Comparison of ENCODE assay signal across 8 mouse cellular contexts in the genomic region with DNA sequence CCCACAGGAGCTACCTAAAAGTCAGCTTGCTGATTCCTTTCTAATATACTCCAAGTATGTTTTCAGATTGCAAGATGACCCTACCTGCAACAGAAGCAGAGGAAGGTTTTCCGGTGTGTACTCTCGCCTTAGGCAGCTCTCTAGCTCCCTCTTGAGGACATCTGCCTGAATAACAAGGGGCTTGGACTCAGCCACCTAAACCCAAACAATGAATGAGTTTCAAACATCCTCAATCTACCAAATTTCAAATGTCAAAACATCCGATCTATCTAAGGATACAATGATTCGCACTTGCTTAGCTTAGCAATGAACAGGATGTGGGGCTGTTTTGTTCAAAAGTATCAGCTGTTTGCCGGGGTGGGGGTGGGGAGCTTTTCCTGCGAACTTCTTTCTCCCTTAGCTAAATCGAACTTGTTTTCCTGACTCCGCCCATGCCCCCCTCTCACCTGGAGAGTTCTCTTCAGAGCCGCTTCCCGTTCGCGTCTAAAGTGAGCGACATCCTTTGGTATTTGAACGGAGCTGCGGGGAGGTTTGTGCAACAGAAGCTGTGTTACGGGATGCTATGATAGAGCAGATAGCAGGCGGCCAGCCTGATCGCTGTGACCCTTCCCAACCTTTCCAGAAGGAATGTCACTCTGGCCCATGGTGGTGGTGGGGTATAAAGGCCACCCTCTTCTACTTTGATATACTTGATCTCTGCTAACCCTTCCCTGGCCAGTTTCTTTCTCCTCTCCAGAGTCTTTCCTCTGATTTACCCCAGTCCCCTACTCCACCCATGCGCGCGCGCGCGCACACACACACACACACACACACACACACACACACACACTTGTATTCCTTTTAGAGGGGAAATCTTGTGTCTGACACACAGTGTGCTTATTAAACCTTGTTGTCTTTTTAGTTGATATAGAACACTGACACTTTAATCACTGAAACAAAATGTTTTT. TPM values are rescaled to one million over a fixed set of nuclear protein-coding genes. Genes with fewer than 3 reads are reported as not detected.
A peak's percentile ranks its signal among the peaks of the same experiment; 100 is the strongest.
DNase-seq lines count a peak whose midpoint lies in the region; ATAC-seq and TF ChIP-seq lines count a peak whose summit lies in the region.

No protein-coding gene starts in this region.

- no peak for TF ChIP-seq POLR2A in limb, embryonic 14.5 days (IDR thresholded peaks at IDR 0.05; ENCODE audit: borderline replicate concordance, extremely low read depth, insufficient read depth, insufficient read length)

- H3K27me3 ChIP-seq in intestine, postnatal 0 days (replicated peaks; ENCODE audit: control insufficient read depth, insufficient read depth, low read length), result no peaks in the 10 kb centered on the region
- H3K27me3 ChIP-seq in limb, embryonic 14.5 days (ENCODE audit: control insufficient read depth, insufficient read depth, low read length), result no peaks in the 10 kb centered on the region
- no peaks in the 10 kb centered on the region; the same call in 1 of the 2 replicates for H3K27me3 ChIP-seq in midbrain, embryonic 15.5 days (replicated peaks)

- H3K9me3 ChIP-seq in intestine, postnatal 0 days (ENCODE audit: control insufficient read depth), result no peaks in the 10 kb centered on the region
- 0 out of 2 replicates have a peak, but pooled peaks cover 3% of the 10 kb centered on the region for H3K9me3 ChIP-seq in limb, embryonic 14.5 days (ENCODE audit: control insufficient read depth, low read length)
- no peaks in the 10 kb centered on the region for H3K9me3 ChIP-seq in midbrain, embryonic 15.5 days

- TF ChIP-seq CTCF in intestine, postnatal 0 days (IDR thresholded peaks at IDR 0.05; ENCODE audit: low read depth), result peak; percentile 96

- 21% methylated on average over 24 of the region's 24 CpGs for WGBS in intestine, postnatal 0 days
- WGBS in limb, embryonic 14.5 days, result 20% methylated on average over 24 of the region's 24 CpGs
- WGBS in midbrain, embryonic 15.5 days, result 23% methylated on average over 24 of the region's 24 CpGs

- no peak for ATAC-seq in intestine, postnatal 0 days
- peak; percentile 44; the same call in 1 of the 2 replicates for ATAC-seq in limb, embryonic 14.5 days (ENCODE audit: low FRiP score, low read depth)
- ATAC-seq in midbrain, embryonic 15.5 days (replicated peaks), result peak; percentile 52

- H3K36me3 ChIP-seq in intestine, postnatal 0 days (ENCODE audit: control insufficient read depth, insufficient read depth), result no peaks in the 10 kb centered on the region
- no peaks in the 10 kb centered on the region for H3K36me3 ChIP-seq in limb, embryonic 14.5 days (ENCODE audit: control insufficient read depth, insufficient read depth, low read length)
- no peaks in the 10 kb centered on the region for H3K36me3 ChIP-seq in midbrain, embryonic 15.5 days (replicated peaks)

- H3K4me2 ChIP-seq in intestine, postnatal 0 days (replicated peaks; ENCODE audit: low read depth), result peak overlapping the region; percentile 78
- H3K4me2 ChIP-seq in limb, embryonic 14.5 days (replicated peaks; ENCODE audit: low read depth, low read length, severe bottlenecking), result peak overlapping the region; percentile 71
- H3K4me2 ChIP-seq in midbrain, embryonic 15.5 days, result peak overlapping the region; percentile 85

- H3K4me1 ChIP-seq in intestine, postnatal 0 days (replicated peaks; ENCODE audit: control insufficient read depth, insufficient read depth, low read length), result no peaks in the 10 kb centered on the region
- H3K4me1 ChIP-seq in limb, embryonic 14.5 days (ENCODE audit: control insufficient read depth, insufficient read depth, low read length), result no peaks in the 10 kb centered on the region
- H3K4me1 ChIP-seq in midbrain, embryonic 15.5 days, result peaks cover 4% of the 10 kb centered on the region; the same call in 1 of the 2 replicates

- H3K27ac ChIP-seq in intestine, postnatal 0 days (ENCODE audit: low read depth, low read length), result no peak overlapping the region
- no peak overlapping the region for H3K27ac ChIP-seq in limb, embryonic 14.5 days (replicated peaks; ENCODE audit: low read depth, low read length)
- no peak overlapping the region for H3K27ac ChIP-seq in midbrain, embryonic 15.5 days

- 0 out of 2 replicates have a peak overlapping the region, but pooled peaks have one; percentile 23 for H3K9ac ChIP-seq in intestine, postnatal 0 days (ENCODE audit: low read depth, low read length)
- H3K9ac ChIP-seq in limb, embryonic 14.5 days (ENCODE audit: low read depth, low read length, severe bottlenecking), result peak overlapping the region; percentile 58
- H3K9ac ChIP-seq in midbrain, embryonic 15.5 days, result peak overlapping the region; percentile 43

- DNase-seq in layer of hippocampus, adult 11-12 months (ENCODE audit: low spot score), result peak; percentile 64
- no peak for DNase-seq in layer of hippocampus, adult 9-10 months (ENCODE audit: low spot score)
- DNase-seq in cerebellum, postnatal 25 days, result peak; percentile 74 to 83
- DNase-seq in gastrocnemius, postnatal 25 days, result peak; percentile 17
- DNase-seq in limb, embryonic 14.5 days (ENCODE audit: low spot score), result peak; percentile 80
- DNase-seq in spleen, postnatal 14 days (ENCODE audit: low spot score in 2 of 2), result peak; percentile 16 to 57

- H3K4me3 ChIP-seq in intestine, postnatal 0 days (ENCODE audit: low read depth, low read length), result peak overlapping the region; percentile 42
- peak overlapping the region; percentile 42 for H3K4me3 ChIP-seq in limb, embryonic 14.5 days (replicated peaks; ENCODE audit: low read length)
- H3K4me3 ChIP-seq in midbrain, embryonic 15.5 days, result peak overlapping the region; percentile 45

RNA-seq across cellular contexts. Expression of a gene that starts 26.2 kb away (rescaled TPM):
- total RNA-seq in gastrocnemius, postnatal 25 days (2021), result under 1 TPM; 0.33 to 0.59 TPM
- 8.3 and 8.4 TPM in 2 replicates for polyA plus RNA-seq in intestine, postnatal 0 days (2015; fragmentation: Nextera tagmentation; extraction: Ambion mirVana)
- polyA plus RNA-seq in limb, embryonic 14.5 days (2012; rRNA removed), result 1.2 and 1.6 TPM in 2 replicates
- polyA plus RNA-seq in limb, embryonic 14.5 days (2014; fragmentation: Nextera tagmentation; extraction: Ambion mirVana), result 0.93 and 2.1 TPM in 2 replicates
- 0.52 and 0.77 TPM in 2 replicates for polyA plus RNA-seq in midbrain, embryonic 15.5 days (2015; fragmentation: Nextera tagmentation; extraction: Ambion mirVana)
